Mouse (Mus musculus): Measurements from ENCODE around the gene St3gal6. TPM values are rescaled to one million over a fixed set of nuclear protein-coding genes. Genes with fewer than 3 reads are reported as not detected.
A peak's percentile ranks its signal among the peaks of the same experiment; 100 is the strongest.

The St3gal6 gene
- 4.3 and 6.8 TPM in 2 replicates for polyA plus RNA-seq (2015; fragmentation: Nextera tagmentation; extraction: Ambion mirVana)

DNA sequence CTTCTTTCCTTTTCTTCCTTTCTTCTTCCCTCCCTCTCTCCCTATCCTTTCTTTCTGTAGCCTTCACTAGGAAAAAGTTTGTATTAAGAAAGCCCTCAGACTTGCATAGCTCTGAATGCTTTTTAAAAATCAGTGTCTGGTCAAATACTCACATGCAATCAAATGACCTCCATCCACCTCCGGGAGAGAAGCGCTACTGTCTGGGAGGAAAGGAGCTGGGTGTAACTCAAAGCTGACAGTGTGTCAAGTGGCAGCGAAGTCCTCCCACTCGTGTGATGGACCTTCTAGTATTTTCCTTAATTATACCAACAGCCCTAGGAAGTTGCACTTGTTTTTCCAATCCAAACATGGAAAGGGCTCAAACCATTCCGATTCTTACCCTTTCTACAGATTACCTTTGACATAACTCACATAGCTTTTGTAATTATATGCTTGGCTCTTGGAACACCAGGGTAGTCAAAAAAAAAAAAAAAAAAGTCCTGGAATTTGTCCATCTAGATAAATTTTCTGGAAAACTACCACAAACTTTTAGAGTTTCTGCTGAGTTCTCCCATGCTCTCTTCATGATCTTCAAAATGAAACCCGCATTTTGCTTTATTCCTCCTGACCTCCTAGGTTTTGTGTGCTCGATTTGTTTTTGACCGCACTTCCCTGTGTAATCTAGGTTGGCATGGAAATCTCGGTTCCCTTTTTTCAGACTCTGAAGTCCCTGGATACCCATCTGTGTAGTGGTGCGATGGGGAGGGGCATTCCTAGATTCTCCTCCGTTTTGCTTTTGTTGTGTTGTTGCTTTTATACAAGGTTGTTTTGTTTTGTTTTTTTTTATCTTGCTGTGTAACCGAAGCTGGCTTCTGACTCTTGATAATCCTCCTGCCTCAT is at the start of gene St3gal6:
Gene St3gal6, minus strand, starts transcription at position 272 of the 879 bp plus-strand sequence.
- Histone ChIP-seq H3K9me3 (peaks cover 4% of the 10 kb centered on the region; the same call in 1 of the 2 replicates), H3K36me3 (no peaks in the 10 kb centered on the region), H3K27me3 (0 out of 2 replicates have a peak, but pooled peaks cover 3% of the 10 kb centered on the region), H3K4me3 (peak within 1 kb of the TSS; percentile 71), H3K4me1 (peaks cover 9% of the 10 kb centered on the region), H3K27ac (replicated peaks) (peak within 1 kb of the TSS; percentile 42), H3K9ac (replicated peaks) (peak within 1 kb of the TSS; percentile 69), H3K4me2 (replicated peaks) (peak within 1 kb of the TSS; percentile 99)
- no peak for ATAC-seq (replicated peaks)
- WGBS = 91% methylated on average over 12 of the region's 12 CpGs

DNA sequence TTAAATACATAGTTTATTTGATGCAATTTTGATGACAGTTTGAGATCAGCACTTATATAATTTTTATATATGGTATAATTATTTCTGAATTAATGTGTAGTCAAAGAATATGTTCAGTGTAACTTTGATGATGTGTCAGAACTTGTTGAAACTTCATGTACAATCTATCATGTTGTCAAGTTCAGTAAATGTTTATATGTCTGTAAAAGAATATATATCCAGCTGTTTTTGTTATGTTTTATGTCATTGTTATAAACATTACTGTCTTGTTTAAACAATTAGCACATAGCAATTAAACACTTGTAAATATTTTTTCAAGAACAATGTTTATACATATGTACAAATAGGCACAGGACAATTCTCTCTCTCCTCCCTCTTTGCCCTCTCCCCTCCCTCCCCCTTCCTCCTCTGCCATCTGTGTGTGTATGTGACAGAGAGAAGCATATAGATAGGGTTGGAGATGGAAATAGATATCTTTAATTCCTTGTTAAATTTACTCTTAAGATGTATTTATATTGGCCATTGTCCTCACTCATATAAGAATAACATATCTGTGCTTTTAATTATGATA is 46.7 kb upstream of the St3gal6 start:
- H3K4me1 ChIP-seq = no peaks in the 10 kb centered on the region
- H3K4me2 ChIP-seq (replicated peaks) = no peak overlapping the region
- no peaks in the 10 kb centered on the region for H3K9me3 ChIP-seq
- H3K27me3 ChIP-seq = no peaks in the 10 kb centered on the region
- ATAC-seq (replicated peaks) = no peak
- H3K27ac ChIP-seq (replicated peaks) = no peak overlapping the region
- no peak overlapping the region for H3K4me3 ChIP-seq
- H3K36me3 ChIP-seq = no peaks in the 10 kb centered on the region
- H3K9ac ChIP-seq (replicated peaks) = no peak overlapping the region

DNA sequence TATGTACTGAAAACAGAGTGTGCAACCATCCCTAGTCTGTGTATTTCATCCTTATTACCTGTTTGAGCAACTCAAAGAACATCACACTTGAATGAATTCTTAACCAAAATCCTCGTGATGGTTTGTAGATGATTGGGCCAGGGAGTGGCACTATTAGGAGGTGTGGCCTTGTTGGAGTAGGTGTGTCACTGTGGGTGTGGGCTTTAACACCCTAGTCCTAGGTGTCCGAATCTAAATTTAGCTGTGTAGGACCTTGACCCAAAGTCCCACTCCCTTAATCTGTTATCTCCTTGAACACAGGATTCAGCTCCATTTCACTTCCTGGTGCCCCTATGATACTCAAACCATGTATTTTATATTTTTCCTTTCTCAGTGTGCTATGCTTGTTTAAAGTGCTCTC is 37.2 kb upstream of the St3gal6 start:
- Histone ChIP-seq H3K4me2 (replicated peaks) (no peak overlapping the region), H3K27ac (replicated peaks) (no peak overlapping the region), H3K36me3 (no peaks in the 10 kb centered on the region), H3K9ac (replicated peaks) (no peak overlapping the region), H3K27me3 (no peaks in the 10 kb centered on the region), H3K4me3 (no peak overlapping the region), H3K4me1 (no peaks in the 10 kb centered on the region), H3K9me3 (no peaks in the 10 kb centered on the region)
- 81% methylated on average over 2 of the region's 2 CpGs for WGBS
- ATAC-seq (replicated peaks) = no peak

- H3K4me2 ChIP-seq (replicated peaks) = no peak overlapping the region
- no peaks in the 10 kb centered on the region for H3K9me3 ChIP-seq
- 78% methylated on average over 4 of the region's 4 CpGs for WGBS
- H3K36me3 ChIP-seq = no peaks in the 10 kb centered on the region
- H3K4me3 ChIP-seq = no peak overlapping the region
- H3K4me1 ChIP-seq = no peaks in the 10 kb centered on the region
- no peak overlapping the region for H3K9ac ChIP-seq (replicated peaks)
- H3K27ac ChIP-seq (replicated peaks) = no peak overlapping the region
- no peak for ATAC-seq (replicated peaks)
- no peaks in the 10 kb centered on the region for H3K27me3 ChIP-seq
Measured at GRCm38 (mm10) chr16:58556067-58556830, 32.2 kb upstream of the St3gal6 start.

DNA sequence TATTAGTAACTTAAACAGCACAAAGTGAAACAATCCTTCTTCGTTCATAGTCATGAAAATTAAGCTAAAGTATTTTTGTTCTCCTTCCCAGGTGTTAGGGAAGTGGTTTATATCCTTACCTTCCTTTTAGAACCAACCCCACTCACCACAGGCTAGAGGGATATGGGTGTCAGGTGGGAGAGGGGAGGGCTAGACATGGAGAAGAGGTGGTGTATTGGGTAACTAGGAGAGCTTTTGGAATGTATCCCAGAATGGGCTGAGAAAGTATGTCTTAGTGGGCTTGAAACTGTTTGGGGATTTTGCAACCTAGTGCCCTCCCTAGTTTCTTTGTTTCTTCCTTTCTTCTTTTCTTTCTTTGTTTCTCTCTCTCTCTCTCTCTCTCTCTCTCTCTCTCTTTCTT is 30.6 kb upstream of the St3gal6 start:
- Histone ChIP-seq H3K36me3 (no peaks in the 10 kb centered on the region), H3K4me2 (replicated peaks) (no peak overlapping the region), H3K27me3 (no peaks in the 10 kb centered on the region), H3K9ac (replicated peaks) (no peak overlapping the region), H3K27ac (replicated peaks) (no peak overlapping the region), H3K4me3 (no peak overlapping the region), H3K4me1 (no peaks in the 10 kb centered on the region), H3K9me3 (no peaks in the 10 kb centered on the region)
- 79% methylated on average over 1 of the region's 1 CpGs for WGBS
- no peak for ATAC-seq (replicated peaks)

GRCm38 (mm10) chr16:58548042-58548441 is 24.0 kb upstream of the St3gal6 start:
- no peaks in the 10 kb centered on the region for H3K36me3 ChIP-seq
- no peak overlapping the region for H3K9ac ChIP-seq (replicated peaks)
- no peak overlapping the region for H3K4me2 ChIP-seq (replicated peaks)
- H3K9me3 ChIP-seq = no peaks in the 10 kb centered on the region
- H3K4me1 ChIP-seq = no peaks in the 10 kb centered on the region
- WGBS = 83% methylated on average over 2 of the region's 2 CpGs
- H3K27me3 ChIP-seq = no peaks in the 10 kb centered on the region
- no peak for ATAC-seq (replicated peaks)
- no peak overlapping the region for H3K27ac ChIP-seq (replicated peaks)
- H3K4me3 ChIP-seq = no peak overlapping the region

GRCm38 (mm10) chr16:58546128-58546527 is 22.1 kb upstream of the St3gal6 start:
- H3K27ac ChIP-seq (replicated peaks) = no peak overlapping the region
- no peak overlapping the region for H3K4me2 ChIP-seq (replicated peaks)
- no peak overlapping the region for H3K9ac ChIP-seq (replicated peaks)
- H3K36me3 ChIP-seq = no peaks in the 10 kb centered on the region
- no peak for ATAC-seq (replicated peaks)
- no peaks in the 10 kb centered on the region for H3K4me1 ChIP-seq
- H3K4me3 ChIP-seq = no peak overlapping the region
- WGBS = 68% methylated on average over 1 of the region's 1 CpGs
- H3K27me3 ChIP-seq = no peaks in the 10 kb centered on the region
- no peaks in the 10 kb centered on the region for H3K9me3 ChIP-seq

- Histone ChIP-seq H3K36me3 (no peaks in the 10 kb centered on the region), H3K27ac (replicated peaks) (no peak overlapping the region), H3K9ac (replicated peaks) (no peak overlapping the region), H3K4me3 (no peak overlapping the region), H3K4me2 (replicated peaks) (no peak overlapping the region), H3K9me3 (no peaks in the 10 kb centered on the region), H3K27me3 (no peaks in the 10 kb centered on the region), H3K4me1 (no peaks in the 10 kb centered on the region)
- ATAC-seq (replicated peaks) = no peak
- 86% methylated on average over 1 of the region's 1 CpGs for WGBS
Measured at GRCm38 (mm10) chr16:58539490-58539889, 15.4 kb upstream of the St3gal6 start.

- 55% methylated on average over 2 of the region's 2 CpGs for WGBS
- Histone ChIP-seq H3K36me3 (no peaks in the 10 kb centered on the region), H3K9me3 (no peaks in the 10 kb centered on the region), H3K4me1 (no peaks in the 10 kb centered on the region), H3K4me2 (replicated peaks) (no peak overlapping the region), H3K4me3 (no peak overlapping the region), H3K27me3 (no peaks in the 10 kb centered on the region), H3K27ac (replicated peaks) (no peak overlapping the region), H3K9ac (replicated peaks) (no peak overlapping the region)
- no peak for ATAC-seq (replicated peaks)
Measured at GRCm38 (mm10) chr16:58539011-58539410, 15.0 kb upstream of the St3gal6 start.

DNA sequence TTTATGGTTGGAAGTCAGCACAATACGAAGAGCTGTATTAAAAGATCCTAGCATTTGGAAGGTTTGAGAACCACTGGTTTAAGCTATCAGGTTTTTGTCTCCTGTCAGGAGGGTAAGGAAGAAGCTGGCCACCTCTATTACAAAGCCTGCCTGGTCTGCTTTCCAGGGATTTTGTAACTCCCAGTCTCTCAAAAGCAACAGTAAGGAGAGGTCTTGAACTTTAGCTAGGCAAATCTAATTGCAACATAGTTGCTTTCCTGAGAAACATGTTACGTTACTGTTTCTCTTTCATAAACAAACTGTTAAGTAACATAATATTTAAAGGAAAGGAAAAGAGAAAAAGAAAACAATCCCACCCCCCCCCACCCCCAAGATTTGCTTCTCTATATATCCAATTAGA is 12.0 kb upstream of the St3gal6 start:
- no peak overlapping the region for H3K4me3 ChIP-seq
- H3K4me2 ChIP-seq (replicated peaks) = no peak overlapping the region
- H3K9me3 ChIP-seq = no peaks in the 10 kb centered on the region
- no peaks in the 10 kb centered on the region for H3K27me3 ChIP-seq
- 93% methylated on average over 2 of the region's 2 CpGs for WGBS
- H3K4me1 ChIP-seq = no peaks in the 10 kb centered on the region
- no peak for ATAC-seq (replicated peaks)
- H3K27ac ChIP-seq (replicated peaks) = no peak overlapping the region
- no peaks in the 10 kb centered on the region for H3K36me3 ChIP-seq
- no peak overlapping the region for H3K9ac ChIP-seq (replicated peaks)

- ATAC-seq (replicated peaks) = no peak
- 45% methylated on average over 5 of the region's 5 CpGs for WGBS
- no peak overlapping the region for H3K4me3 ChIP-seq
- no peaks in the 10 kb centered on the region for H3K27me3 ChIP-seq
- H3K9ac ChIP-seq (replicated peaks) = no peak overlapping the region
- no peaks in the 10 kb centered on the region for H3K4me1 ChIP-seq
- H3K9me3 ChIP-seq = no peaks in the 10 kb centered on the region
- H3K27ac ChIP-seq (replicated peaks) = no peak overlapping the region
- H3K4me2 ChIP-seq (replicated peaks) = no peak overlapping the region
- H3K36me3 ChIP-seq = no peaks in the 10 kb centered on the region
Measured at GRCm38 (mm10) chr16:58535236-58535635, 11.2 kb upstream of the St3gal6 start.

All from forebrain, embryonic 15.5 days (tissue).